Mouse (Mus musculus): ENCODE data around the gene Slc5a11. TPM values are rescaled to one million over a fixed set of nuclear protein-coding genes. Genes with fewer than 3 reads are reported as not detected.

Slc5a11 gene
- polyA plus RNA-seq, 1 experiment from 2014 or later, result 0.30 TPM

Other genes with a start within 250 kb of the Slc5a11 start
- 29.3 and 30.6 TPM in 2 replicates for gene Rbbp6, start 249.1 kb upstream of the Slc5a11 start, polyA plus RNA-seq (2016; fragmentation: Nextera tagmentation; extraction: Ambion mirVana)
- gene Tnrc6a, start 90.9 kb upstream of the Slc5a11 start, polyA plus RNA-seq (2016; fragmentation: Nextera tagmentation; extraction: Ambion mirVana), result 60.6 and 61.5 TPM in 2 replicates
- gene Lcmt1, start 155.0 kb downstream of the Slc5a11 start, polyA plus RNA-seq (2016; fragmentation: Nextera tagmentation; extraction: Ambion mirVana), result 49.6 and 53.5 TPM in 2 replicates
- gene Arhgap17, start 155.1 kb downstream of the Slc5a11 start, polyA plus RNA-seq (2016; fragmentation: Nextera tagmentation; extraction: Ambion mirVana), result 28.5 and 32.3 TPM in 2 replicates
- gene Aqp8, start 247.5 kb downstream of the Slc5a11 start, polyA plus RNA-seq (2016; fragmentation: Nextera tagmentation; extraction: Ambion mirVana), result 0.34 and 0.51 TPM in 2 replicates